Mouse (Mus musculus) liver, embryonic 16.5 days (tissue): ENCODE measurements at regions not wholly inside any gene's neighbourhood (a gene's known extent, or its start where the extent isn't known, plus 50 kb on each side); places are given as distances from the start of the nearest gene placed in this dataset.
A peak's percentile ranks its signal among the peaks of the same experiment; 100 is the strongest.

Experiments
- ATAC-seq: fragments of 200-750 bp; cut with Nextera tagmentation; 2 replicates; pipeline ENCODE4 v1.8.0; 2017; ENCODE audit warnings: low read depth, mild to moderate bottlenecking, moderate number of reproducible peaks, moderate library complexity
- H3K27ac ChIP-seq: fragments of 300-500 bp; sonication (generic); 2 replicates; pipeline ENCODE4 v1.5.1; 2014; ENCODE audit warnings: mild to moderate bottlenecking, low read length
- H3K27me3 ChIP-seq: fragments of 300-500 bp; sonication (generic); 2 replicates; pipeline ENCODE4 v1.6.1; 2014; ENCODE audit warnings: low read depth, low read length, mixed read lengths; ENCODE audit not compliant: control insufficient read depth, insufficient read depth
- H3K36me3 ChIP-seq: fragments of 300-500 bp; sonication (generic); 2 replicates; pipeline ENCODE4 v1.6.1; 2014; ENCODE audit warnings: mild to moderate bottlenecking; ENCODE audit not compliant: control insufficient read depth, insufficient read depth
- H3K4me1 ChIP-seq: fragments of 300-500 bp; sonication (generic); 2 replicates; pipeline ENCODE4 v1.6.1; 2014; ENCODE audit warnings: low read depth, low read length, mixed read lengths; ENCODE audit not compliant: control insufficient read depth
- H3K4me2 ChIP-seq: fragments of 300-500 bp; sonication (generic); 2 replicates; pipeline ENCODE4 v1.6.1; 2014; ENCODE audit warnings: low read depth, low read length, mixed read lengths
- H3K4me3 ChIP-seq: fragments of 300-500 bp; sonication (generic); 2 replicates; pipeline ENCODE4 v1.5.1; 2014; ENCODE audit warnings: low read depth, mild to moderate bottlenecking, low read length
- H3K9ac ChIP-seq: fragments of 300-500 bp; sonication (generic); 2 replicates; pipeline ENCODE4 v1.6.1; 2014; ENCODE audit warnings: low read depth, low read length
- H3K9me3 ChIP-seq: fragments of 300-500 bp; sonication (generic); replicated peaks from 2 replicates; pipeline ENCODE4 v1.6.1; 2016; ENCODE audit warnings: low read length; ENCODE audit not compliant: control insufficient read depth
- WGBS: fragments of 180-500 bp; shearing (Covaris S2); extraction: QIAGEN DNeasy Blood & Tissue Kit; methylation state at CpG from one replicate; pipeline ENCODE4 v1.1.7; 2014; ENCODE audit not compliant: insufficient replicate concordance; 5-methylcytosine and 5-hydroxymethylcytosine counted together

DNA sequence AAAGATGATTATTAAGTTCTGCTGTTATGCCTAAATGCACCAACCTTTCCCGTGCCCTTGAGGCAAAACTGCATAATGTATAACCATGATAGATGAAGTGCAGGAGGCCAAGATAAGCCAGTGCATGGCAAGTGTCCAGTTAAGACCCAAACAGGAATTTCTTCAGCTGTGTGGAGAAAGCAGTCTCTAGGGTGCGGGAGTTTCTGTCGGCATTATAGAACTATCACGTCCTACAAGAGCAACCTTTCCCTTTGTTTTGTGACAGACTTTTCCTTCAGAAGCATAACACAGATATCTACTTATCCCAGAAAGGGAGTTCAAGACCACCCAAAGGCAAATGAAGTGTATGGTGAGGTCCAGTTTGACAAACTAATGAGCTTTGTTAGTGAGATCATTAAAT, 560.1 kb upstream of the Cdh18 start:
- Histone ChIP-seq H3K4me3 (no peak overlapping the region), H3K4me1 (no peaks in the 10 kb centered on the region), H3K9me3 (no peaks in the 10 kb centered on the region; the same call in 1 of the 2 replicates), H3K4me2 (no peak overlapping the region), H3K36me3 (no peaks in the 10 kb centered on the region), H3K27me3 (no peaks in the 10 kb centered on the region), H3K27ac (no peak overlapping the region), H3K9ac (no peak overlapping the region)
- 72% methylated on average over 4 of the region's 4 CpGs for WGBS
- no peak for ATAC-seq

DNA sequence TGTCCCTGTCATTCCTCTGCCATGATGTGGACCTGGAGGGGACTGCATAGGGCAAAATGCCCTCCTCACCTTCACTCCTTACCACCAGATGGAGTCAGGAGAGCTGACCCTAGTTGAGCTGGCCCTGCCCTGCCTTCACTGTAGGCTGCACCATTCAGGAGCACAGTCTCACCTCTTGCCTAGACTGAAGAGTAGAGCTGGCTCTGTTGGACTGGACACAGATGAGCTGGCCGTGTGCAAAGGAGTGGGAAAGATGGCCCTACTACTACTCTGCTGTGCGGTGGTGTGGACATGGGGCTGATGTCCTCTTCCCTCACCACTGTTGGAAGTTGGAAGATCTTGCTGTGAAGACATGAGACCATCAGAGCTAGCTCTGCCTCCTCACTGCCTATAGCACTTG, 555.5 kb upstream of the Cdh18 start:
- H3K4me1 ChIP-seq = no peaks in the 10 kb centered on the region
- no peak overlapping the region for H3K4me3 ChIP-seq

DNA sequence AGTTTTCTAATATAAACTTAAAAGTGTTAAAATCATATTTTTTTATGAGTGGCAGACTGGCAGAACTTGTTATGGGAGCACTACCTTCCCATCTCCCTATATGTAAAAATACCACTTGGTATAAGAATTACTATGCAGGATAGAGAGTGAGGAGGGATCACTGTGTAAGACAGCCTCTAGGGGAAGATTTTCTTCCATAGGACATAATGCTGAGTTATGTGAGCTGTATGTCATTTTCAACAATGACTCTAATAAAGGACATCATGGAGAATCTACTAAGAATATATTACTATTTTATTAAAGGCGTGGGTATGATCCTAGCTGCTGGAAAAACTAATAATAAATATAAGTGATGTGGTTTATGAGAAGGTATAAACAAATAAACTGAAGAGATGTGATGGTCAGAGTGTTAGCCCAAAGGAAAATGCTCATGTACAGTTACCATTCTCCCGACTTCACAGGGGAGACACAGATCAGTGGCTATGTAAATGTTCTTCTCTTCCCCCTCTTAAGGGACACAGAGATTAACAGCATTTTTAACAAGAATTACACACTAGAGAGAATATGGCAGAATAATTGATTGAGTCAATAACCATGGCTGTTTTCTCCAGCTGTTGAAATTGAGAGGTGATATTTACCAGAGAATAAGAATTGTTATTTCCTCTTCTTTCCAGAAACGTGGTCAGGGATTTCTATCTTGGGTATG, 553.5 kb upstream of the Cdh18 start:
- Histone ChIP-seq H3K27me3 (no peaks in the 10 kb centered on the region), H3K9ac (no peak overlapping the region), H3K27ac (no peak overlapping the region), H3K4me2 (no peak overlapping the region), H3K4me1 (no peaks in the 10 kb centered on the region), H3K9me3 (no peaks in the 10 kb centered on the region; the same call in 1 of the 2 replicates), H3K36me3 (no peaks in the 10 kb centered on the region), H3K4me3 (no peak overlapping the region)
- WGBS = 35% methylated on average over 3 of the region's 3 CpGs
- ATAC-seq = no peak

More for the DNA sequence above, 555.5 kb upstream of the Cdh18 start:
- Histone ChIP-seq H3K9me3 (no peaks in the 10 kb centered on the region; the same call in 1 of the 2 replicates), H3K4me2 (no peak overlapping the region), H3K27ac (no peak overlapping the region), H3K27me3 (no peaks in the 10 kb centered on the region), H3K9ac (no peak overlapping the region), H3K36me3 (no peaks in the 10 kb centered on the region)
- 52% methylated on average over 2 of the region's 2 CpGs for WGBS
- ATAC-seq = no peak

GRCm38 (mm10) chr15:22019977-22020376, 528.8 kb upstream of the Cdh18 start:
- WGBS = 53% methylated on average over 2 of the region's 2 CpGs

GRCm38 (mm10) chr15:22030215-22030614, 518.6 kb upstream of the Cdh18 start:
- H3K4me2 ChIP-seq = no peak overlapping the region
- H3K4me1 ChIP-seq = no peaks in the 10 kb centered on the region
- H3K27me3 ChIP-seq = no peaks in the 10 kb centered on the region
- H3K9me3 ChIP-seq = no peaks in the 10 kb centered on the region
- H3K4me3 ChIP-seq = no peak overlapping the region
- no peak overlapping the region for H3K9ac ChIP-seq
- 46% methylated on average over 3 of the region's 3 CpGs for WGBS
- no peak overlapping the region for H3K27ac ChIP-seq
- H3K36me3 ChIP-seq = no peaks in the 10 kb centered on the region
- ATAC-seq = no peak

More at GRCm38 (mm10) chr15:22019977-22020376, 528.8 kb upstream of the Cdh18 start:
- H3K27ac ChIP-seq = no peak overlapping the region
- ATAC-seq = no peak
- H3K4me2 ChIP-seq = no peak overlapping the region
- H3K27me3 ChIP-seq = no peaks in the 10 kb centered on the region
- no peaks in the 10 kb centered on the region for H3K36me3 ChIP-seq
- no peaks in the 10 kb centered on the region for H3K4me1 ChIP-seq
- no peak overlapping the region for H3K9ac ChIP-seq
- no peaks in the 10 kb centered on the region for H3K9me3 ChIP-seq
- no peak overlapping the region for H3K4me3 ChIP-seq

GRCm38 (mm10) chr15:22046423-22046822, 502.4 kb upstream of the Cdh18 start:
- no peak overlapping the region for H3K27ac ChIP-seq
- no peaks in the 10 kb centered on the region for H3K9me3 ChIP-seq
- no peak overlapping the region for H3K4me2 ChIP-seq
- H3K4me1 ChIP-seq = no peaks in the 10 kb centered on the region
- no peak overlapping the region for H3K4me3 ChIP-seq
- no peak overlapping the region for H3K9ac ChIP-seq
- no peak for ATAC-seq
- no peaks in the 10 kb centered on the region for H3K27me3 ChIP-seq
- H3K36me3 ChIP-seq = no peaks in the 10 kb centered on the region

GRCm38 (mm10) chr15:22046877-22047478, 501.8 kb upstream of the Cdh18 start:
- no peak overlapping the region for H3K4me2 ChIP-seq
- ATAC-seq = peak; percentile 85
- no peaks in the 10 kb centered on the region for H3K36me3 ChIP-seq
- WGBS = 55% methylated on average over 4 of the region's 4 CpGs
- H3K9ac ChIP-seq = no peak overlapping the region
- no peaks in the 10 kb centered on the region for H3K27me3 ChIP-seq
- H3K27ac ChIP-seq = no peak overlapping the region
- H3K4me3 ChIP-seq = no peak overlapping the region
- H3K9me3 ChIP-seq = no peaks in the 10 kb centered on the region
- H3K4me1 ChIP-seq = no peaks in the 10 kb centered on the region

DNA sequence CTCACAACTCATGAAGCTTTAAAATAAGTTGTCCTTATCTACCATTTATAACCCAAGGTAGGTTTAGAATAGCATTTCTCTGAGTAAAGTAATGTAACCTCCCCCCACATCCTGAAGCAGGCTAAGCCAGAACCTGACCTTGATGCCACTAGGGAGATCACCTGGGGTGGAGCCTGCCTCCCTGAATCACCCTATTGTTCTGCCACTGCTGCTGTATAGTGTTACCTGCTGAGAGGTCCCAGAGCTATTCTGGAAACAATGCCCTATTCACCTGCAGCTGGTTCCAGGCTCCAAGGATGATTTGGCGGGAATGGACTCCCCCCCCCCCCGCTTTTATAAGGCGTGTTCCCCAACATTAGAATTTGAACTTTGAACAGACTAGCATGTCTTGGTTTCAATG, 462.0 kb upstream of the Cdh18 start:
- Histone ChIP-seq H3K27me3 (no peaks in the 10 kb centered on the region), H3K4me2 (no peak overlapping the region)
- no peak for ATAC-seq

GRCm38 (mm10) chr15:22121746-22122145, 427.1 kb upstream of the Cdh18 start:
- Histone ChIP-seq H3K4me3 (no peak overlapping the region), H3K4me2 (no peak overlapping the region), H3K27me3 (no peaks in the 10 kb centered on the region), H3K36me3 (no peaks in the 10 kb centered on the region), H3K9me3 (no peaks in the 10 kb centered on the region), H3K9ac (no peak overlapping the region), H3K4me1 (no peaks in the 10 kb centered on the region), H3K27ac (no peak overlapping the region)
- 66% methylated on average over 1 of the region's 1 CpGs for WGBS
- no peak for ATAC-seq

More for the DNA sequence above, 462.0 kb upstream of the Cdh18 start:
- no peaks in the 10 kb centered on the region for H3K9me3 ChIP-seq
- no peaks in the 10 kb centered on the region for H3K4me1 ChIP-seq
- 51% methylated on average over 3 of the region's 3 CpGs for WGBS
- no peak overlapping the region for H3K27ac ChIP-seq
- no peak overlapping the region for H3K9ac ChIP-seq
- no peaks in the 10 kb centered on the region for H3K36me3 ChIP-seq
- H3K4me3 ChIP-seq = no peak overlapping the region
